In the genomic region with DNA sequence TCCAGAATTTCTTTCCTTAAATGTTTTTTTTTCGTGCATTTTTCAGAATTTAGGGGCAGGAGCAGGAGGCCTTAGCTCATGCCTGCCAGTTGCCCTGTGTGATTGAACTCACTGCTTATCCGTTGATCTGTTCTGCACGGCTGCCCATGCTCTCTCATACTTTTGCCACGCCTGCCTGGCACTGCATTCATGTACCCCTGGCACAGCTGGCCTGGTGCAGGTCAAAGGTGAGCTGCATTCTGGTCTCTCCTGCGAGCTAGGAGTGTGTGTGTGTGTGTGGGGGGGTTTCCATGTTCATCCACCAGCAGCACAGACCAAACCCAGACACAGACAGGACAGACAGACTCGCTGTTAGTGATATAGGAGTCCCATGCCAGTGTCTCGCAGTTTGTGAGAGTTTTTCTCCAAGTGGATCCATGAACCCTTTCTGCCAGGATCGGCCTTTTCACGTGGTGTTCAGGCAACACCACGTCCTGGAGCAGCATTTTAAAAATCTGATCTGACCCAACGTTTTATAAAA, we compare ENCODE assay signal across 8 mouse cellular contexts.
DNase-seq lines count a peak whose midpoint lies in the region; ATAC-seq and TF ChIP-seq lines count a peak whose summit lies in the region.

No protein-coding gene starts in this region.

- no peak for DNase-seq in neural tube, embryonic 11.5 days (ENCODE audit: low spot score)
- DNase-seq in neural tube, embryonic 10.5 days (ENCODE audit: extremely low spot score, low spot score), result no peak
- no peak for DNase-seq in kidney, postnatal 0 days (ENCODE audit: low spot score)
- no peak for DNase-seq in embryo, embryonic 11 days
- DNase-seq in cerebellum, adult 11-12 months, result no peak

- H3K27me3 ChIP-seq in neural tube, embryonic 11.5 days (ENCODE audit: control insufficient read depth, insufficient read depth, low read length), result no peaks in the 10 kb centered on the region
- no peaks in the 10 kb centered on the region for H3K27me3 ChIP-seq in forebrain, embryonic 15.5 days
- H3K27me3 ChIP-seq in kidney, postnatal 0 days (ENCODE audit: insufficient read depth, low read length), result no peaks in the 10 kb centered on the region
- no peaks in the 10 kb centered on the region for H3K27me3 ChIP-seq in neural tube, embryonic 13.5 days
- no peaks in the 10 kb centered on the region for H3K27me3 ChIP-seq in heart, embryonic 11.5 days (ENCODE audit: control insufficient read depth, insufficient read depth, low read length)

- no peaks in the 10 kb centered on the region; the same call in 1 of the 2 replicates for H3K36me3 ChIP-seq in neural tube, embryonic 11.5 days (ENCODE audit: control insufficient read depth, insufficient read depth, low read length)
- no peaks in the 10 kb centered on the region for H3K36me3 ChIP-seq in forebrain, embryonic 15.5 days
- no peaks in the 10 kb centered on the region for H3K36me3 ChIP-seq in kidney, postnatal 0 days (ENCODE audit: insufficient read depth, low read length)
- no peaks in the 10 kb centered on the region for H3K36me3 ChIP-seq in neural tube, embryonic 13.5 days
- no peaks in the 10 kb centered on the region for H3K36me3 ChIP-seq in heart, embryonic 11.5 days (ENCODE audit: control insufficient read depth, insufficient read depth, low read length)

- 48% methylated on average over 11 of the region's 11 CpGs for WGBS in neural tube, embryonic 11.5 days
- 39% methylated on average over 11 of the region's 11 CpGs for WGBS in forebrain, embryonic 15.5 days
- 43% methylated on average over 11 of the region's 11 CpGs for WGBS in kidney, postnatal 0 days
- WGBS in neural tube, embryonic 13.5 days, result 36% methylated on average over 11 of the region's 11 CpGs
- 73% methylated on average over 11 of the region's 11 CpGs for WGBS in heart, embryonic 11.5 days (ENCODE audit: insufficient replicate concordance)

- peak overlapping the region; percentile 34; the same call in 1 of the 2 replicates for H3K27ac ChIP-seq in neural tube, embryonic 11.5 days (ENCODE audit: low read depth, low read length)
- peak overlapping the region; percentile 61 for H3K27ac ChIP-seq in forebrain, embryonic 15.5 days (replicated peaks)
- no peak overlapping the region for H3K27ac ChIP-seq in kidney, postnatal 0 days
- peak overlapping the region; percentile 83 for H3K27ac ChIP-seq in neural tube, embryonic 13.5 days (replicated peaks)
- H3K27ac ChIP-seq in heart, embryonic 11.5 days (ENCODE audit: low read depth, low read length), result no peak overlapping the region

- H3K4me3 ChIP-seq in neural tube, embryonic 11.5 days (ENCODE audit: low read depth, low read length), result no peak overlapping the region
- H3K4me3 ChIP-seq in forebrain, embryonic 15.5 days, result no peak overlapping the region
- no peak overlapping the region for H3K4me3 ChIP-seq in kidney, postnatal 0 days (replicated peaks; ENCODE audit: low read depth, low read length)
- no peak overlapping the region for H3K4me3 ChIP-seq in neural tube, embryonic 13.5 days
- H3K4me3 ChIP-seq in heart, embryonic 11.5 days (ENCODE audit: low read depth, low read length), result no peak overlapping the region

- no peak overlapping the region for H3K4me2 ChIP-seq in neural tube, embryonic 11.5 days (ENCODE audit: low read depth)
- no peak overlapping the region for H3K4me2 ChIP-seq in forebrain, embryonic 15.5 days (replicated peaks)
- H3K4me2 ChIP-seq in kidney, postnatal 0 days (ENCODE audit: low read length), result no peak overlapping the region
- H3K4me2 ChIP-seq in neural tube, embryonic 13.5 days, result no peak overlapping the region
- H3K4me2 ChIP-seq in heart, embryonic 11.5 days, result no peak overlapping the region

- ATAC-seq in neural tube, embryonic 11.5 days (ENCODE audit: insufficient read depth, low FRiP score, low TSS enrichment), result no peak
- ATAC-seq in forebrain, embryonic 15.5 days (replicated peaks), result no peak
- 0 out of 2 replicates have a peak, but pooled peaks have one; percentile 5 for ATAC-seq in kidney, postnatal 0 days (replicated peaks; ENCODE audit: low FRiP score, low read depth)
- no peak for ATAC-seq in neural tube, embryonic 13.5 days (ENCODE audit: low read depth)
- no peak for ATAC-seq in heart, embryonic 11.5 days (replicated peaks; ENCODE audit: insufficient number of reproducible peaks, low FRiP score, low TSS enrichment)

- no peaks in the 10 kb centered on the region for H3K9me3 ChIP-seq in neural tube, embryonic 11.5 days (ENCODE audit: control insufficient read depth, low read length)
- H3K9me3 ChIP-seq in forebrain, embryonic 15.5 days, result no peaks in the 10 kb centered on the region
- no peaks in the 10 kb centered on the region for H3K9me3 ChIP-seq in kidney, postnatal 0 days (replicated peaks; ENCODE audit: low read length)
- H3K9me3 ChIP-seq in neural tube, embryonic 13.5 days, result no peaks in the 10 kb centered on the region
- H3K9me3 ChIP-seq in heart, embryonic 11.5 days (replicated peaks; ENCODE audit: control insufficient read depth, low read length), result no peaks in the 10 kb centered on the region

- TF ChIP-seq CTCF in kidney, postnatal 0 days (IDR thresholded peaks at IDR 0.05; ENCODE audit: low read depth), result no peak

- no peak overlapping the region for H3K9ac ChIP-seq in neural tube, embryonic 11.5 days (ENCODE audit: low read length)
- H3K9ac ChIP-seq in forebrain, embryonic 15.5 days (replicated peaks), result no peak overlapping the region
- H3K9ac ChIP-seq in kidney, postnatal 0 days (ENCODE audit: low read depth, low read length), result no peak overlapping the region
- H3K9ac ChIP-seq in neural tube, embryonic 13.5 days, result no peak overlapping the region
- H3K9ac ChIP-seq in heart, embryonic 11.5 days (ENCODE audit: low read depth, low read length), result no peak overlapping the region

- H3K4me1 ChIP-seq in neural tube, embryonic 11.5 days (ENCODE audit: control insufficient read depth, insufficient read depth, low read length), result peaks cover 12% of the 10 kb centered on the region
- peaks cover 21% of the 10 kb centered on the region for H3K4me1 ChIP-seq in forebrain, embryonic 15.5 days
- 0 out of 2 replicates have a peak, but pooled peaks cover 9% of the 10 kb centered on the region for H3K4me1 ChIP-seq in kidney, postnatal 0 days (replicated peaks; ENCODE audit: insufficient read depth, low read length)
- H3K4me1 ChIP-seq in neural tube, embryonic 13.5 days (replicated peaks), result peaks cover 30% of the 10 kb centered on the region
- H3K4me1 ChIP-seq in heart, embryonic 11.5 days (ENCODE audit: control insufficient read depth, insufficient read depth, low read length), result peaks cover 10% of the 10 kb centered on the region

Comparison
In these comparisons a context has a peak if more than half of its experiments do, and no peak if none do; other contexts are left out.
1. H3K27ac ChIP-seq: peak in neural tube, embryonic 11.5 days (single experiment), forebrain, embryonic 15.5 days (single experiment) and neural tube, embryonic 13.5 days (single experiment); none in kidney, postnatal 0 days (single experiment) and heart, embryonic 11.5 days (single experiment).